Mouse (Mus musculus) midbrain, postnatal 0 days (tissue): ENCODE measurements around the gene Pex7. TPM values are rescaled to one million over a fixed set of nuclear protein-coding genes. Genes with fewer than 3 reads are reported as not detected.
A peak's percentile ranks its signal among the peaks of the same experiment; 100 is the strongest.

ENCODE experiments used
- ATAC-seq: fragments of 200-750 bp; cut with Nextera tagmentation; 2 replicates; pipeline ENCODE4 v1.8.0; 2017; ENCODE audit warnings: moderate number of reproducible peaks, mild to moderate bottlenecking, moderate TSS enrichment, moderate library complexity; ENCODE audit not compliant: low FRiP score
- DNase-seq: peaks from one replicate; pipeline ENCODE4 v3.0.0-alpha.2; 2015; ENCODE audit warnings: low spot score
- H3K27ac ChIP-seq: fragments of 300-500 bp; sonication (generic); 2 replicates; pipeline ENCODE4 v1.5.1; 2014; ENCODE audit warnings: low read depth, mild to moderate bottlenecking, low read length, mixed read lengths
- H3K27me3 ChIP-seq: fragments of 300-500 bp; sonication (generic); 2 replicates; pipeline ENCODE4 v1.6.1; 2014; ENCODE audit warnings: low read length, control low read depth, mixed read lengths; ENCODE audit not compliant: insufficient read depth
- H3K36me3 ChIP-seq: fragments of 300-500 bp; sonication (generic); 2 replicates; pipeline ENCODE4 v1.6.1; 2014; ENCODE audit warnings: low read length, control low read depth, mixed read lengths; ENCODE audit not compliant: insufficient read depth
- H3K4me1 ChIP-seq: fragments of 300-500 bp; sonication (generic); 2 replicates; pipeline ENCODE4 v1.6.1; 2014; ENCODE audit warnings: mild to moderate bottlenecking, control low read depth, antibody characterized with exemption, low read length, mixed read lengths; ENCODE audit not compliant: insufficient read depth
- H3K4me2 ChIP-seq: fragments of 300-500 bp; sonication (generic); 2 replicates; pipeline ENCODE4 v1.6.1; 2014; ENCODE audit warnings: low read depth, mild to moderate bottlenecking, low read length, mixed read lengths; ENCODE audit not compliant: poor library complexity, severe bottlenecking
- H3K4me3 ChIP-seq: fragments of 300-500 bp; sonication (generic); 2 replicates; pipeline ENCODE4 v1.5.1; 2014; ENCODE audit warnings: low read depth, mild to moderate bottlenecking, low read length, moderate library complexity
- H3K9ac ChIP-seq: fragments of 300-500 bp; sonication (generic); replicated peaks from 2 replicates; pipeline ENCODE4 v1.6.1; 2014; ENCODE audit warnings: mild to moderate bottlenecking, low read length, moderate library complexity, mixed read lengths; ENCODE audit not compliant: poor library complexity, severe bottlenecking
- H3K9me3 ChIP-seq: fragments of 300-500 bp; sonication (generic); 2 replicates; pipeline ENCODE4 v1.6.1; 2016; ENCODE audit warnings: low read length, control low read depth
- CTCF ChIP-seq: IDR thresholded peaks from 2 replicates; pipeline ENCODE4 v1.5.1; 2016; ENCODE audit warnings: antibody characterized with exemption, mild to moderate bottlenecking
- WGBS: fragments of 180-500 bp; shearing (Covaris S2); extraction: QIAGEN DNeasy Blood & Tissue Kit; methylation state at CpG from one replicate; pipeline ENCODE4 v1.1.7; 2014; 5-methylcytosine and 5-hydroxymethylcytosine counted together
- polyA plus RNA-seq: library from polyadenylated mRNA; unstranded; fragments of >200 nt; fragmentation: Nextera tagmentation; extraction: Ambion mirVana; gene quantifications from 2 replicates; pipeline ENCODE4 v1.2.1, GENCODE M21; 2015
- total RNA-seq: library from RNA; depleted of rRNA; stranded (reverse); fragments of >200 nt; gene quantifications from 2 replicates; pipeline ENCODE4 v1.2.3, GENCODE M21; 2014

The Pex7 gene
- total and polyA plus RNA-seq, 2 experiments from 2014 or later: 21.6 to 39.5 TPM

- WGBS: 82% methylated on average over 2 of the region's 2 CpGs
- no peak for DNase-seq
- Histone ChIP-seq H3K9ac (no peak overlapping the region), H3K27ac (no peak overlapping the region), H3K36me3 (no peaks in the 10 kb centered on the region; the same call in 1 of the 2 replicates), H3K4me2 (no peak overlapping the region), H3K9me3 (no peaks in the 10 kb centered on the region), H3K4me1 (no peaks in the 10 kb centered on the region), H3K27me3 (no peaks in the 10 kb centered on the region), H3K4me3 (no peak overlapping the region)
- no peak for TF ChIP-seq CTCF
- no peak for ATAC-seq
Measured at GRCm38 (mm10) chr10:19900191-19900590, 7.3 kb downstream of the Pex7 start.

GRCm38 (mm10) chr10:19893976-19894375 lies 13.5 kb downstream of the Pex7 start:
- no peak overlapping the region for H3K9ac ChIP-seq
- no peak overlapping the region for H3K4me2 ChIP-seq
- H3K27ac ChIP-seq: no peak overlapping the region
- H3K9me3 ChIP-seq: no peaks in the 10 kb centered on the region
- ATAC-seq (no peak), DNase-seq (peak; percentile 52)
- H3K4me1 ChIP-seq: no peaks in the 10 kb centered on the region
- peaks cover 5% of the 10 kb centered on the region; the same call in 1 of the 2 replicates for H3K36me3 ChIP-seq
- TF ChIP-seq CTCF: peak; percentile 85
- H3K4me3 ChIP-seq: no peak overlapping the region
- 14% methylated on average over 4 of the region's 4 CpGs for WGBS
- no peaks in the 10 kb centered on the region for H3K27me3 ChIP-seq

DNA sequence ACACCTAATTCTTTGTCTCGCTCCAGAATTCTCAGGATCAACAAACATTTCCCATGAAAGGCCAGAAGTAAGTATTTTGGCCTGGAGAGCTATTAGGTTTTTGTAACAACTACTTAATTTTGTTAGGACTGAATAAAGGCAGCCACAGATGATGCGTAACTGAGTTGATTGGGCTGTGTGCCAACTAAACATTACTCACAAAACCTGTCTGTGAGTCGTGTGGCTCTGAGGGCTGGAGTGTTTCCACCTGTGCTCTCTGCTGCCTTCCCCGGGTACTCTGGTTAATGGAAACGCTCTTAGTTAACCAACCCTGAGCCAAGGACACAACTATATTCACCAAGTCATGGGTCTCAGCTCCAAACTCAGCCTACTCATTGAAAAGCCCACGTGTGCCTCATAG lies 14.3 kb downstream of the Pex7 start:
- 81% methylated on average over 6 of the region's 6 CpGs for WGBS
- Histone ChIP-seq H3K9ac (no peak overlapping the region), H3K27me3 (no peaks in the 10 kb centered on the region), H3K4me1 (no peaks in the 10 kb centered on the region), H3K36me3 (0 out of 2 replicates have a peak, but pooled peaks cover 8% of the 10 kb centered on the region), H3K4me3 (no peak overlapping the region), H3K27ac (no peak overlapping the region), H3K4me2 (no peak overlapping the region), H3K9me3 (no peaks in the 10 kb centered on the region)
- DNase-seq (no peak), ATAC-seq (no peak)
- TF ChIP-seq CTCF: no peak

GRCm38 (mm10) chr10:19891686-19892085 lies 15.8 kb downstream of the Pex7 start:
- Histone ChIP-seq H3K9ac (no peak overlapping the region), H3K4me2 (no peak overlapping the region), H3K36me3 (0 out of 2 replicates have a peak, but pooled peaks cover 8% of the 10 kb centered on the region), H3K27me3 (no peaks in the 10 kb centered on the region), H3K27ac (no peak overlapping the region), H3K4me3 (no peak overlapping the region), H3K4me1 (no peaks in the 10 kb centered on the region), H3K9me3 (no peaks in the 10 kb centered on the region)
- ATAC-seq (no peak), DNase-seq (no peak)
- WGBS: 39% methylated on average over 3 of the region's 3 CpGs
- TF ChIP-seq CTCF: no peak

DNA sequence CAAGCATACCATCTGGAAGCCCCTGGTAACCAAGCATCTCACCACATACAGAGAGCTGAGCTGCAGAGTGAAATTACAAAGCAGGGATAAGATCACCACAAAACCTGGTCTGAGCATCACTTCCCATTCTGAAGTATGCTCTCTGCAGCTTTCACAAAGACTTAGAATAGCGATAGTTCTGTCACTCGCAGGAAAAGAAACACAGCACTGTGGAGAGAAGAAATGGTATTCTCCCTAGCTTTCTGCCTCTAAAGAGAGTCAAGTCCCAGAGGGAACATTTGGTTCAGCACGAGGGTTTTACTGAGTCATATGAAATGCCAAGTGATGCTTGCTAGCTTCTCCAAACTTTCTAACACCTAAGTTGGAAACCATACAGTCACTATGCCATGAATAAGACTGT lies 17.6 kb downstream of the Pex7 start:
- ATAC-seq: no peak
- no peak overlapping the region for H3K27ac ChIP-seq
- no peak overlapping the region for H3K9ac ChIP-seq
- H3K4me2 ChIP-seq: no peak overlapping the region
- 76% methylated on average over 3 of the region's 3 CpGs for WGBS
- no peak for DNase-seq
- no peaks in the 10 kb centered on the region for H3K9me3 ChIP-seq
- 0 out of 2 replicates have a peak, but pooled peaks cover 8% of the 10 kb centered on the region for H3K36me3 ChIP-seq
- TF ChIP-seq CTCF: no peak
- no peak overlapping the region for H3K4me3 ChIP-seq
- no peaks in the 10 kb centered on the region for H3K4me1 ChIP-seq
- H3K27me3 ChIP-seq: no peaks in the 10 kb centered on the region

- 0 out of 2 replicates have a peak, but pooled peaks cover 3% of the 10 kb centered on the region for H3K36me3 ChIP-seq
- H3K4me1 ChIP-seq: no peaks in the 10 kb centered on the region
- H3K4me2 ChIP-seq: no peak overlapping the region
- H3K27me3 ChIP-seq: no peaks in the 10 kb centered on the region
- H3K9ac ChIP-seq: no peak overlapping the region
- H3K27ac ChIP-seq: no peak overlapping the region
- 93% methylated on average over 3 of the region's 3 CpGs for WGBS
- H3K4me3 ChIP-seq: no peak overlapping the region
- ATAC-seq (no peak), DNase-seq (no peak)
- no peaks in the 10 kb centered on the region for H3K9me3 ChIP-seq
- TF ChIP-seq CTCF: no peak
Measured at GRCm38 (mm10) chr10:19886249-19886648, 21.2 kb downstream of the Pex7 start.
